Mouse (Mus musculus): ENCODE measurements around the gene Cyfip2.

The Cyfip2 gene

GRCm38 (mm10) chr11:46276778-46277177 lies 35.9 kb downstream of the Cyfip2 start:
- DNase-seq (ENCODE audit: low spot score): peak; percentile 30

GRCm38 (mm10) chr11:46276168-46276567 lies 36.5 kb downstream of the Cyfip2 start:
- DNase-seq (ENCODE audit: low spot score): no peak

GRCm38 (mm10) chr11:46275302-46275701 lies 37.4 kb downstream of the Cyfip2 start:
- peak; percentile 56 for DNase-seq (ENCODE audit: low spot score)

- no peak for DNase-seq (ENCODE audit: low spot score)
Measured at GRCm38 (mm10) chr11:46273969-46274368, 38.7 kb downstream of the Cyfip2 start.

GRCm38 (mm10) chr11:46272058-46272681 lies 40.5 kb downstream of the Cyfip2 start:
- no peak for DNase-seq (ENCODE audit: low spot score)

- no peak for DNase-seq (ENCODE audit: low spot score)
Measured at GRCm38 (mm10) chr11:46269893-46270292, 42.8 kb downstream of the Cyfip2 start.

- DNase-seq (ENCODE audit: low spot score): no peak
Measured at GRCm38 (mm10) chr11:46269391-46269790, 43.3 kb downstream of the Cyfip2 start.

- peak; percentile 47 for DNase-seq (ENCODE audit: low spot score)
Measured at GRCm38 (mm10) chr11:46268991-46269390, 43.7 kb downstream of the Cyfip2 start.

GRCm38 (mm10) chr11:46265031-46265786 lies 47.5 kb downstream of the Cyfip2 start:
- DNase-seq (ENCODE audit: low spot score): no peak

GRCm38 (mm10) chr11:46264584-46264983 lies 48.1 kb downstream of the Cyfip2 start:
- no peak for DNase-seq (ENCODE audit: low spot score)

- no peak for DNase-seq (ENCODE audit: low spot score)
Measured at GRCm38 (mm10) chr11:46263291-46263690, 49.4 kb downstream of the Cyfip2 start.

- DNase-seq (ENCODE audit: low spot score): no peak
Measured at GRCm38 (mm10) chr11:46262854-46263253, 49.8 kb downstream of the Cyfip2 start.

- no peak for DNase-seq (ENCODE audit: low spot score)
Measured at GRCm38 (mm10) chr11:46258749-46259148, 53.9 kb downstream of the Cyfip2 start.

- peak; percentile 12 for DNase-seq (ENCODE audit: low spot score)
Measured at GRCm38 (mm10) chr11:46258207-46258606, 54.5 kb downstream of the Cyfip2 start.

GRCm38 (mm10) chr11:46255291-46255690 lies 57.4 kb downstream of the Cyfip2 start:
- no peak for DNase-seq (ENCODE audit: low spot score)

GRCm38 (mm10) chr11:46251994-46252393 lies 60.7 kb downstream of the Cyfip2 start:
- DNase-seq (ENCODE audit: low spot score): peak; percentile 55

- DNase-seq (ENCODE audit: low spot score): no peak
Measured at GRCm38 (mm10) chr11:46248352-46248751, 64.3 kb downstream of the Cyfip2 start.

- DNase-seq (ENCODE audit: low spot score): no peak
Measured at GRCm38 (mm10) chr11:46246393-46246792, 66.3 kb downstream of the Cyfip2 start.

GRCm38 (mm10) chr11:46245926-46246325 lies 66.7 kb downstream of the Cyfip2 start:
- DNase-seq (ENCODE audit: low spot score): no peak

GRCm38 (mm10) chr11:46244731-46245604 lies 67.7 kb downstream of the Cyfip2 start:
- no peak for DNase-seq (ENCODE audit: low spot score)

- peak; percentile 19 for DNase-seq (ENCODE audit: low spot score)
Measured at GRCm38 (mm10) chr11:46241985-46242384, 70.7 kb downstream of the Cyfip2 start.

- DNase-seq (ENCODE audit: low spot score): peak; percentile 79
Measured at GRCm38 (mm10) chr11:46241150-46241673, 71.4 kb downstream of the Cyfip2 start.
